Mouse (Mus musculus) forebrain, embryonic 16.5 days (tissue): ENCODE results near the gene Fam131a. TPM values are rescaled to one million over a fixed set of nuclear protein-coding genes. Genes with fewer than 3 reads are reported as not detected.

Source experiments
- ATAC-seq: fragments of 200-750 bp; cut with Nextera tagmentation; 2 replicates; pipeline ENCODE4 v1.8.0; 2017; ENCODE audit warnings: mild to moderate bottlenecking, moderate library complexity
- H3K27ac ChIP-seq: fragments of 300-500 bp; sonication (generic); 2 replicates; pipeline ENCODE4 v1.5.1; 2014; ENCODE audit warnings: low read length, control low read depth
- H3K27me3 ChIP-seq: fragments of 300-500 bp; sonication (generic); replicated peaks from 2 replicates; pipeline ENCODE4 v1.6.1; 2014; ENCODE audit warnings: low read length; ENCODE audit not compliant: control insufficient read depth, insufficient read depth
- H3K36me3 ChIP-seq: fragments of 300-500 bp; sonication (generic); 2 replicates; pipeline ENCODE4 v1.6.1; 2014; ENCODE audit not compliant: control insufficient read depth, insufficient read depth
- H3K4me1 ChIP-seq: fragments of 300-500 bp; sonication (generic); replicated peaks from 2 replicates; pipeline ENCODE4 v1.6.1; 2014; ENCODE audit warnings: low read length; ENCODE audit not compliant: control insufficient read depth, insufficient read depth
- H3K4me2 ChIP-seq: fragments of 300-500 bp; sonication (generic); 2 replicates; pipeline ENCODE4 v1.6.1; 2014; ENCODE audit warnings: mild to moderate bottlenecking, low read length, control low read depth
- H3K4me3 ChIP-seq: fragments of 300-500 bp; sonication (generic); replicated peaks from 2 replicates; pipeline ENCODE4 v1.5.1; 2014; ENCODE audit warnings: mild to moderate bottlenecking, low read length, control low read depth
- H3K9ac ChIP-seq: fragments of 300-500 bp; sonication (generic); replicated peaks from 2 replicates; pipeline ENCODE4 v1.6.1; 2014; ENCODE audit warnings: low read depth, low read length, control low read depth
- H3K9me3 ChIP-seq: fragments of 300-500 bp; sonication (generic); 2 replicates; pipeline ENCODE4 v1.6.1; 2016; ENCODE audit warnings: low read length; ENCODE audit not compliant: control insufficient read depth
- WGBS: fragments of 180-500 bp; shearing (Covaris S2); extraction: QIAGEN DNeasy Blood & Tissue Kit; methylation state at CpG from one replicate; pipeline ENCODE4 v1.1.7; 2014; 5-methylcytosine and 5-hydroxymethylcytosine counted together
- polyA plus RNA-seq: library from polyadenylated mRNA; unstranded; fragments of >200 nt; fragmentation: Nextera tagmentation; extraction: Ambion mirVana; gene quantifications from 2 replicates; pipeline ENCODE4 v1.2.1, GENCODE M21; 2015

Fam131a gene
- polyA plus RNA-seq, 1 experiment from 2014 or later = 65.3 TPM

- WGBS = 52% methylated on average over 8 of the region's 8 CpGs
- no peak overlapping the region for H3K9ac ChIP-seq
- H3K4me2 ChIP-seq = no peak overlapping the region
- peaks cover 9% of the 10 kb centered on the region for H3K4me1 ChIP-seq
- no peak overlapping the region for H3K27ac ChIP-seq
- H3K36me3 ChIP-seq = no peaks in the 10 kb centered on the region
- no peak for ATAC-seq
- H3K4me3 ChIP-seq = no peak overlapping the region
- H3K27me3 ChIP-seq = no peaks in the 10 kb centered on the region
- no peaks in the 10 kb centered on the region for H3K9me3 ChIP-seq
Observed at GRCm38 (mm10) chr16:20750518-20750917, 57.5 kb downstream of the Fam131a start.

Other genes with a start within 250 kb of the Fam131a start
- 104 and 107 TPM in 2 replicates for gene Eif2b5, start 194.4 kb upstream of the Fam131a start, polyA plus RNA-seq
- gene Dvl3, start 176.3 kb upstream of the Fam131a start, polyA plus RNA-seq = 30.6 and 37.0 TPM in 2 replicates
- 1,152 and 1,198 TPM in 2 replicates for gene Ap2m1, start 157.8 kb upstream of the Fam131a start, polyA plus RNA-seq
- 77.8 and 84.6 TPM in 2 replicates for gene Abcf3, start 144.7 kb upstream of the Fam131a start, polyA plus RNA-seq
- 5.4 and 7.3 TPM in 2 replicates for gene Vwa5b2, start 103.8 kb upstream of the Fam131a start, polyA plus RNA-seq
- gene Eef1akmt4, start 81.6 kb upstream of the Fam131a start, polyA plus RNA-seq = 15.4 and 16.4 TPM in 2 replicates
- gene Gm49333, start 81.6 kb upstream of the Fam131a start, polyA plus RNA-seq = not detected in 2 replicates
- 30.9 and 34.0 TPM in 2 replicates for gene Alg3, start 81.5 kb upstream of the Fam131a start, polyA plus RNA-seq
- 18.8 and 22.5 TPM in 2 replicates for gene Camk2n2, start 72.0 kb upstream of the Fam131a start, polyA plus RNA-seq
- 12.4 and 17.0 TPM in 2 replicates for gene Ece2, start 63.4 kb upstream of the Fam131a start, polyA plus RNA-seq
- gene Psmd2, start 41.6 kb upstream of the Fam131a start, polyA plus RNA-seq = 401 and 408 TPM in 2 replicates
- gene Eif4g1, start 24.9 kb upstream of the Fam131a start, polyA plus RNA-seq = 131 and 142 TPM in 2 replicates
- gene Polr2h, start 24.4 kb downstream of the Fam131a start, polyA plus RNA-seq = 84.5 and 94.4 TPM in 2 replicates
- 15.9 and 20.8 TPM in 2 replicates for gene Clcn2, start 24.5 kb downstream of the Fam131a start, polyA plus RNA-seq
- 4.2 and 4.4 TPM in 2 replicates for gene Chrd, start 39.9 kb downstream of the Fam131a start, polyA plus RNA-seq
- gene Thpo, start 41.3 kb downstream of the Fam131a start, polyA plus RNA-seq = 0.83 and 1.5 TPM in 2 replicates